Mouse (Mus musculus): ENCODE data around the gene Icmt. TPM values are rescaled to one million over a fixed set of nuclear protein-coding genes. Genes with fewer than 3 reads are reported as not detected.
A peak's percentile ranks its signal among the peaks of the same experiment; 100 is the strongest.

The Icmt gene
- polyA plus RNA-seq, 1 experiment from 2014 or later: 23.4 TPM

GRCm38 (mm10) chr4:152263512-152264176 lies 33.4 kb upstream of the Icmt start:
- H3K9me3 ChIP-seq (replicated peaks; ENCODE audit: control insufficient read depth, low read length): no peaks in the 10 kb centered on the region
- H3K27ac ChIP-seq (replicated peaks; ENCODE audit: low read depth, low read length): no peak overlapping the region
- no peak overlapping the region; the same call in 1 of the 2 replicates for H3K9ac ChIP-seq (replicated peaks; ENCODE audit: low read length)
- no peak overlapping the region for H3K4me3 ChIP-seq (ENCODE audit: low read depth, low read length)
- no peak overlapping the region for H3K4me2 ChIP-seq (ENCODE audit: low read depth, low read length)
- DNase-seq (ENCODE audit: low spot score): peak; percentile 41
- ATAC-seq (replicated peaks; ENCODE audit: insufficient number of reproducible peaks, low FRiP score, low TSS enrichment, low read depth): peak; percentile 42; the same call in 1 of the 2 replicates
- 24% methylated on average over 10 of the region's 10 CpGs for WGBS
- H3K36me3 ChIP-seq (replicated peaks; ENCODE audit: control insufficient read depth, insufficient read depth, low read depth, low read length): no peaks in the 10 kb centered on the region
- peaks cover 4% of the 10 kb centered on the region for H3K4me1 ChIP-seq (ENCODE audit: control insufficient read depth, insufficient read depth, low read length)
- no peaks in the 10 kb centered on the region for H3K27me3 ChIP-seq (ENCODE audit: control insufficient read depth, insufficient read depth, low read length)

GRCm38 (mm10) chr4:152264177-152264530 lies 32.9 kb upstream of the Icmt start:
- no peak overlapping the region for H3K4me3 ChIP-seq (ENCODE audit: low read depth, low read length)
- no peaks in the 10 kb centered on the region for H3K9me3 ChIP-seq (replicated peaks; ENCODE audit: control insufficient read depth, low read length)
- WGBS: 45% methylated on average over 4 of the region's 4 CpGs
- no peak for DNase-seq (ENCODE audit: low spot score)
- H3K4me2 ChIP-seq (ENCODE audit: low read depth, low read length): no peak overlapping the region
- H3K36me3 ChIP-seq (replicated peaks; ENCODE audit: control insufficient read depth, insufficient read depth, low read depth, low read length): no peaks in the 10 kb centered on the region
- H3K27ac ChIP-seq (replicated peaks; ENCODE audit: low read depth, low read length): no peak overlapping the region
- no peaks in the 10 kb centered on the region for H3K27me3 ChIP-seq (ENCODE audit: control insufficient read depth, insufficient read depth, low read length)
- H3K4me1 ChIP-seq (ENCODE audit: control insufficient read depth, insufficient read depth, low read length): peaks cover 4% of the 10 kb centered on the region
- no peak for ATAC-seq (replicated peaks; ENCODE audit: insufficient number of reproducible peaks, low FRiP score, low TSS enrichment, low read depth)
- no peak overlapping the region for H3K9ac ChIP-seq (replicated peaks; ENCODE audit: low read length)

- Histone ChIP-seq H3K36me3 (replicated peaks; ENCODE audit: control insufficient read depth, insufficient read depth, low read depth, low read length) (no peaks in the 10 kb centered on the region), H3K9ac (replicated peaks; ENCODE audit: low read length) (no peak overlapping the region), H3K4me1 (ENCODE audit: control insufficient read depth, insufficient read depth, low read length) (peaks cover 4% of the 10 kb centered on the region), H3K4me3 (ENCODE audit: low read depth, low read length) (no peak overlapping the region), H3K27ac (replicated peaks; ENCODE audit: low read depth, low read length) (no peak overlapping the region), H3K9me3 (replicated peaks; ENCODE audit: control insufficient read depth, low read length) (no peaks in the 10 kb centered on the region), H3K27me3 (ENCODE audit: control insufficient read depth, insufficient read depth, low read length) (no peaks in the 10 kb centered on the region), H3K4me2 (ENCODE audit: low read depth, low read length) (no peak overlapping the region)
- no peak for DNase-seq (ENCODE audit: low spot score)
- WGBS: 88% methylated on average over 9 of the region's 9 CpGs
- no peak for ATAC-seq (replicated peaks; ENCODE audit: insufficient number of reproducible peaks, low FRiP score, low TSS enrichment, low read depth)
Observed at GRCm38 (mm10) chr4:152264867-152265568, 32.0 kb upstream of the Icmt start.

- H3K4me1 ChIP-seq (ENCODE audit: control insufficient read depth, insufficient read depth, low read length): peaks cover 4% of the 10 kb centered on the region
- DNase-seq (ENCODE audit: low spot score) (no peak), ATAC-seq (replicated peaks; ENCODE audit: insufficient number of reproducible peaks, low FRiP score, low TSS enrichment, low read depth) (no peak)
- H3K9me3 ChIP-seq (replicated peaks; ENCODE audit: control insufficient read depth, low read length): no peaks in the 10 kb centered on the region
- H3K9ac ChIP-seq (replicated peaks; ENCODE audit: low read length): no peak overlapping the region
- H3K27ac ChIP-seq (replicated peaks; ENCODE audit: low read depth, low read length): no peak overlapping the region
- H3K36me3 ChIP-seq (replicated peaks; ENCODE audit: control insufficient read depth, insufficient read depth, low read depth, low read length): no peaks in the 10 kb centered on the region
- H3K27me3 ChIP-seq (ENCODE audit: control insufficient read depth, insufficient read depth, low read length): no peaks in the 10 kb centered on the region
- H3K4me2 ChIP-seq (ENCODE audit: low read depth, low read length): no peak overlapping the region
- no peak overlapping the region for H3K4me3 ChIP-seq (ENCODE audit: low read depth, low read length)
- WGBS: 57% methylated on average over 5 of the region's 5 CpGs
Observed at GRCm38 (mm10) chr4:152265791-152266190, 31.2 kb upstream of the Icmt start.

GRCm38 (mm10) chr4:152266236-152266895 lies 30.7 kb upstream of the Icmt start:
- H3K36me3 ChIP-seq (replicated peaks; ENCODE audit: control insufficient read depth, insufficient read depth, low read depth, low read length): no peaks in the 10 kb centered on the region
- DNase-seq (ENCODE audit: low spot score) (no peak), ATAC-seq (replicated peaks; ENCODE audit: insufficient number of reproducible peaks, low FRiP score, low TSS enrichment, low read depth) (no peak)
- H3K4me3 ChIP-seq (ENCODE audit: low read depth, low read length): no peak overlapping the region
- 63% methylated on average over 10 of the region's 10 CpGs for WGBS
- H3K27ac ChIP-seq (replicated peaks; ENCODE audit: low read depth, low read length): no peak overlapping the region
- no peaks in the 10 kb centered on the region for H3K27me3 ChIP-seq (ENCODE audit: control insufficient read depth, insufficient read depth, low read length)
- no peaks in the 10 kb centered on the region for H3K9me3 ChIP-seq (replicated peaks; ENCODE audit: control insufficient read depth, low read length)
- no peak overlapping the region for H3K4me2 ChIP-seq (ENCODE audit: low read depth, low read length)
- H3K4me1 ChIP-seq (ENCODE audit: control insufficient read depth, insufficient read depth, low read length): peaks cover 4% of the 10 kb centered on the region
- H3K9ac ChIP-seq (replicated peaks; ENCODE audit: low read length): no peak overlapping the region

- Histone ChIP-seq H3K4me3 (ENCODE audit: low read depth, low read length) (no peak overlapping the region), H3K36me3 (replicated peaks; ENCODE audit: control insufficient read depth, insufficient read depth, low read depth, low read length) (no peaks in the 10 kb centered on the region), H3K27ac (replicated peaks; ENCODE audit: low read depth, low read length) (no peak overlapping the region), H3K9me3 (replicated peaks; ENCODE audit: control insufficient read depth, low read length) (no peaks in the 10 kb centered on the region), H3K27me3 (ENCODE audit: control insufficient read depth, insufficient read depth, low read length) (no peaks in the 10 kb centered on the region), H3K4me2 (ENCODE audit: low read depth, low read length) (no peak overlapping the region), H3K9ac (replicated peaks; ENCODE audit: low read length) (no peak overlapping the region), H3K4me1 (ENCODE audit: control insufficient read depth, insufficient read depth, low read length) (peaks cover 9% of the 10 kb centered on the region)
- WGBS: 69% methylated on average over 13 of the region's 13 CpGs
- no peak for ATAC-seq (replicated peaks; ENCODE audit: insufficient number of reproducible peaks, low FRiP score, low TSS enrichment, low read depth)
- no peak for DNase-seq (ENCODE audit: low spot score)
Observed at GRCm38 (mm10) chr4:152267748-152268369, 29.2 kb upstream of the Icmt start.

GRCm38 (mm10) chr4:152269967-152270366 lies 27.1 kb upstream of the Icmt start:
- no peak for ATAC-seq (replicated peaks; ENCODE audit: insufficient number of reproducible peaks, low FRiP score, low TSS enrichment, low read depth)
- no peak for DNase-seq (ENCODE audit: low spot score)
- H3K36me3 ChIP-seq (replicated peaks; ENCODE audit: control insufficient read depth, insufficient read depth, low read depth, low read length): no peaks in the 10 kb centered on the region
- peaks cover 4% of the 10 kb centered on the region for H3K27me3 ChIP-seq (ENCODE audit: control insufficient read depth, insufficient read depth, low read length)
- no peak overlapping the region for H3K4me2 ChIP-seq (ENCODE audit: low read depth, low read length)
- H3K9me3 ChIP-seq (replicated peaks; ENCODE audit: control insufficient read depth, low read length): no peaks in the 10 kb centered on the region
- H3K4me1 ChIP-seq (ENCODE audit: control insufficient read depth, insufficient read depth, low read length): peaks cover 11% of the 10 kb centered on the region
- H3K9ac ChIP-seq (replicated peaks; ENCODE audit: low read length): no peak overlapping the region
- WGBS: 87% methylated on average over 13 of the region's 13 CpGs
- H3K4me3 ChIP-seq (ENCODE audit: low read depth, low read length): no peak overlapping the region
- no peak overlapping the region for H3K27ac ChIP-seq (replicated peaks; ENCODE audit: low read depth, low read length)

Measured in embryonic facial prominence, embryonic 11.5 days (tissue).